Mouse (Mus musculus) limb, embryonic 11.5 days (tissue): ENCODE measurements around the gene Dapl1. TPM values are rescaled to one million over a fixed set of nuclear protein-coding genes. Genes with fewer than 3 reads are reported as not detected.

Experiments used
- ATAC-seq: fragments of 200-750 bp; cut with Nextera tagmentation; 2 replicates; pipeline ENCODE4 v1.8.0; 2017; ENCODE audit warnings: low read depth; ENCODE audit not compliant: insufficient number of reproducible peaks, low FRiP score, low TSS enrichment
- DNase-seq: peaks from one replicate; pipeline ENCODE4 v3.0.0-alpha.2; 2015; ENCODE audit warnings: low spot score
- H3K27ac ChIP-seq: fragments of 300-500 bp; sonication (generic); replicated peaks from 2 replicates; pipeline ENCODE4 v1.5.1; 2014; ENCODE audit warnings: low read depth, mild to moderate bottlenecking, low read length
- H3K27me3 ChIP-seq: fragments of 300-500 bp; sonication (generic); 2 replicates; pipeline ENCODE4 v1.6.1; 2014; ENCODE audit warnings: mild to moderate bottlenecking, low read length, mixed read lengths; ENCODE audit not compliant: control insufficient read depth, insufficient read depth
- H3K36me3 ChIP-seq: fragments of 300-500 bp; sonication (generic); 2 replicates; pipeline ENCODE4 v1.6.1; 2014; ENCODE audit warnings: mild to moderate bottlenecking, low read length, moderate library complexity, mixed read lengths; ENCODE audit not compliant: control insufficient read depth, insufficient read depth
- H3K4me1 ChIP-seq: fragments of 300-500 bp; sonication (generic); 2 replicates; pipeline ENCODE4 v1.6.1; 2014; ENCODE audit warnings: low read length, mixed read lengths; ENCODE audit not compliant: control insufficient read depth, insufficient read depth
- H3K4me2 ChIP-seq: fragments of 300-500 bp; sonication (generic); 2 replicates; pipeline ENCODE4 v1.6.1; 2014; ENCODE audit warnings: low read depth, mild to moderate bottlenecking, moderate library complexity; ENCODE audit not compliant: severe bottlenecking
- H3K4me3 ChIP-seq: fragments of 300-500 bp; sonication (generic); 2 replicates; pipeline ENCODE4 v1.5.1; 2014; ENCODE audit warnings: low read depth, low read length
- H3K9ac ChIP-seq: fragments of 300-500 bp; sonication (generic); 2 replicates; pipeline ENCODE4 v1.6.1; 2014; ENCODE audit warnings: mild to moderate bottlenecking, low read length
- H3K9me3 ChIP-seq: fragments of 300-500 bp; sonication (generic); 2 replicates; pipeline ENCODE4 v1.6.1; 2016; ENCODE audit warnings: low read length; ENCODE audit not compliant: control insufficient read depth
- WGBS: fragments of 180-500 bp; shearing (Covaris S2); extraction: QIAGEN DNeasy Blood & Tissue Kit; methylation state at CpG from one replicate; pipeline ENCODE4 v1.1.7; 2014; 5-methylcytosine and 5-hydroxymethylcytosine counted together
- polyA plus RNA-seq: library from polyadenylated mRNA; unstranded; fragments of >200 nt; fragmentation: Nextera tagmentation; extraction: Ambion mirVana; gene quantifications from 2 replicates; pipeline ENCODE4 v1.2.1, GENCODE M21; 2014

Gene Dapl1
- polyA plus RNA-seq = 0.98 and 1.0 TPM in 2 replicates

GRCm38 (mm10) chr2:59484438-59484837, at the start of gene Dapl1:
Gene Dapl1, plus strand, starts transcription at chr2:59484653.
- H3K36me3 ChIP-seq = no peaks in the 10 kb centered on the region
- H3K4me1 ChIP-seq = no peaks in the 10 kb centered on the region
- ATAC-seq = no peak
- no peak for DNase-seq
- 56% methylated on average over 9 of the region's 9 CpGs for WGBS
- no peak within 1 kb of the TSS for H3K27ac ChIP-seq
- no peak within 1 kb of the TSS for H3K4me3 ChIP-seq
- no peak within 1 kb of the TSS for H3K4me2 ChIP-seq
- H3K27me3 ChIP-seq = no peaks in the 10 kb centered on the region
- H3K9me3 ChIP-seq = no peaks in the 10 kb centered on the region
- H3K9ac ChIP-seq = no peak within 1 kb of the TSS

GRCm38 (mm10) chr2:59434820-59435219, 49.6 kb upstream of the Dapl1 start:
- ATAC-seq (no peak), DNase-seq (no peak)
- no peaks in the 10 kb centered on the region for H3K9me3 ChIP-seq
- H3K36me3 ChIP-seq = no peaks in the 10 kb centered on the region
- H3K27me3 ChIP-seq = no peaks in the 10 kb centered on the region
- no peak overlapping the region for H3K9ac ChIP-seq
- H3K4me3 ChIP-seq = no peak overlapping the region
- H3K4me2 ChIP-seq = no peak overlapping the region
- H3K4me1 ChIP-seq = no peaks in the 10 kb centered on the region
- WGBS = 90% methylated on average over 9 of the region's 9 CpGs
- H3K27ac ChIP-seq = no peak overlapping the region

GRCm38 (mm10) chr2:59437684-59438393, 46.6 kb upstream of the Dapl1 start:
- Histone ChIP-seq H3K27ac (no peak overlapping the region), H3K4me2 (no peak overlapping the region)
- 87% methylated on average over 12 of the region's 12 CpGs for WGBS

GRCm38 (mm10) chr2:59438479-59438935, 45.9 kb upstream of the Dapl1 start:
- H3K4me2 ChIP-seq = no peak overlapping the region
- WGBS = 18% methylated on average over 10 of the region's 10 CpGs
- ATAC-seq = no peak

More at GRCm38 (mm10) chr2:59437684-59438393, 46.6 kb upstream of the Dapl1 start:
- Histone ChIP-seq H3K9ac (no peak overlapping the region), H3K4me3 (no peak overlapping the region), H3K36me3 (no peaks in the 10 kb centered on the region), H3K27me3 (no peaks in the 10 kb centered on the region), H3K9me3 (no peaks in the 10 kb centered on the region), H3K4me1 (no peaks in the 10 kb centered on the region)
- no peak for DNase-seq
- no peak for ATAC-seq

GRCm38 (mm10) chr2:59439824-59440223, 44.6 kb upstream of the Dapl1 start:
- WGBS = 84% methylated on average over 9 of the region's 9 CpGs
- ATAC-seq (no peak), DNase-seq (no peak)
- H3K9ac ChIP-seq = no peak overlapping the region
- H3K27ac ChIP-seq = no peak overlapping the region
- no peak overlapping the region for H3K4me2 ChIP-seq
- H3K9me3 ChIP-seq = no peaks in the 10 kb centered on the region
- H3K27me3 ChIP-seq = no peaks in the 10 kb centered on the region
- no peaks in the 10 kb centered on the region for H3K4me1 ChIP-seq
- no peak overlapping the region for H3K4me3 ChIP-seq
- H3K36me3 ChIP-seq = no peaks in the 10 kb centered on the region

More at GRCm38 (mm10) chr2:59438479-59438935, 45.9 kb upstream of the Dapl1 start:
- no peaks in the 10 kb centered on the region for H3K27me3 ChIP-seq
- H3K27ac ChIP-seq = no peak overlapping the region
- H3K4me1 ChIP-seq = no peaks in the 10 kb centered on the region
- H3K9ac ChIP-seq = no peak overlapping the region
- H3K36me3 ChIP-seq = no peaks in the 10 kb centered on the region
- DNase-seq = peak; percentile 67
- no peaks in the 10 kb centered on the region for H3K9me3 ChIP-seq
- no peak overlapping the region for H3K4me3 ChIP-seq

- DNase-seq = peak; percentile 76
- H3K27me3 ChIP-seq = no peaks in the 10 kb centered on the region
- ATAC-seq = no peak
- H3K27ac ChIP-seq = no peak overlapping the region
- H3K9ac ChIP-seq = no peak overlapping the region
- H3K4me3 ChIP-seq = no peak overlapping the region
- no peak overlapping the region for H3K4me2 ChIP-seq
- H3K36me3 ChIP-seq = no peaks in the 10 kb centered on the region
- 41% methylated on average over 5 of the region's 5 CpGs for WGBS
- no peaks in the 10 kb centered on the region for H3K9me3 ChIP-seq
- H3K4me1 ChIP-seq = no peaks in the 10 kb centered on the region
These were observed 44.0 kb upstream of the Dapl1 start for GRCm38 (mm10) chr2:59440481-59440880.

GRCm38 (mm10) chr2:59441681-59442080, 42.8 kb upstream of the Dapl1 start:
- Histone ChIP-seq H3K27ac (no peak overlapping the region), H3K4me2 (no peak overlapping the region), H3K4me3 (no peak overlapping the region), H3K9me3 (no peaks in the 10 kb centered on the region), H3K27me3 (no peaks in the 10 kb centered on the region), H3K4me1 (no peaks in the 10 kb centered on the region), H3K9ac (no peak overlapping the region), H3K36me3 (no peaks in the 10 kb centered on the region)
- 88% methylated on average over 5 of the region's 5 CpGs for WGBS
- ATAC-seq (no peak), DNase-seq (no peak)

- DNase-seq (no peak), ATAC-seq (no peak)
- H3K4me2 ChIP-seq = no peak overlapping the region
- no peaks in the 10 kb centered on the region for H3K9me3 ChIP-seq
- H3K4me3 ChIP-seq = no peak overlapping the region
- WGBS = 73% methylated on average over 6 of the region's 6 CpGs
- no peaks in the 10 kb centered on the region for H3K4me1 ChIP-seq
- H3K9ac ChIP-seq = no peak overlapping the region
- H3K27me3 ChIP-seq = no peaks in the 10 kb centered on the region
- H3K36me3 ChIP-seq = no peaks in the 10 kb centered on the region
- no peak overlapping the region for H3K27ac ChIP-seq
These were observed 37.8 kb upstream of the Dapl1 start for GRCm38 (mm10) chr2:59446671-59447070.
